Mouse (Mus musculus) thymus, adult 2 months (tissue): ENCODE measurements around the gene 2810004N23Rik.

Experiments
- CTCF ChIP-seq: fragments of 200-500 bp; IDR thresholded peaks from 2 replicates; pipeline ENCODE4 v1.5.1; 2012; ENCODE audit warnings: mild to moderate bottlenecking, control low read depth, low read length, moderate library complexity, borderline replicate concordance; ENCODE audit not compliant: control insufficient read depth, poor library complexity, insufficient read depth; ENCODE audit errors: extremely low read depth
- POLR2A ChIP-seq: fragments of 200-500 bp; IDR thresholded peaks from 2 replicates; pipeline ENCODE4 v1.6.1; 2012; ENCODE audit warnings: mild to moderate bottlenecking, low read length, control low read depth, moderate library complexity; ENCODE audit not compliant: control insufficient read depth, poor library complexity, insufficient read depth; ENCODE audit errors: extremely low read depth

- TF ChIP-seq POLR2A = no peak
- no peak for TF ChIP-seq CTCF
Observed at GRCm38 (mm10) chr8:124792186-124792585, 70.7 kb downstream of the 2810004N23Rik start.
